Mouse (Mus musculus) inflammation-experienced regulatory T-cells, adult 6 months (primary cell): ENCODE results near the gene Serpinb1b. TPM values are rescaled to one million over a fixed set of nuclear protein-coding genes. Genes with fewer than 3 reads are reported as not detected.

ENCODE experiments used
- ATAC-seq: one replicate; pipeline ENCODE4 v1.8.0; 2017
- polyA plus RNA-seq, 3 experiments: library from polyadenylated mRNA; unstranded; fragments of 100-300 nt; shearing (Covaris generic); gene quantifications; one replicate each; pipeline ENCODE4 v1.2.1; 2017

Serpinb1b gene
- polyA plus RNA-seq, 3 experiments from 2014 or later: 2.6 TPM; not detected in 2

GRCm38 (mm10) chr13:33095575-33095974 is 17.2 kb downstream of the Serpinb1b start:
- ATAC-seq: no peak

- no peak for ATAC-seq
Observed at GRCm38 (mm10) chr13:33105626-33106025, 27.3 kb downstream of the Serpinb1b start.

- ATAC-seq: no peak
Observed at GRCm38 (mm10) chr13:33113054-33113453, 34.7 kb downstream of the Serpinb1b start.

GRCm38 (mm10) chr13:33137717-33138116 is 59.3 kb downstream of the Serpinb1b start:
- ATAC-seq: no peak

GRCm38 (mm10) chr13:33141435-33141834 is 63.1 kb downstream of the Serpinb1b start:
- no peak for ATAC-seq

Other genes starting within 250 kb of the Serpinb1b start
- 10 to 100 TPM; 10.1 to 86.4 (median 28.2) TPM for gene Serpinb1a, start 227.4 kb upstream of the Serpinb1b start, polyA plus RNA-seq
- gene Serpinb1c, start 180.4 kb upstream of the Serpinb1b start, polyA plus RNA-seq: not detected
- gene Serpinb6b, start 113.4 kb upstream of the Serpinb1b start, polyA plus RNA-seq: 100 to 1,000 TPM in 1 of 3 experiments, 10 to 100 TPM in 2; 33.0 to 109 (median 34.2) TPM
- gene Serpinb9, start 75.3 kb upstream of the Serpinb1b start, polyA plus RNA-seq: 10 to 100 TPM; 21.5 to 47.1 (median 22.1) TPM
- under 1 TPM in 1 of 3 experiments, not detected in 2; 0.77 TPM for gene Serpinb9b, start 51.2 kb upstream of the Serpinb1b start, polyA plus RNA-seq
- not detected for gene Serpinb9c, start 81.2 kb downstream of the Serpinb1b start, polyA plus RNA-seq
- not detected for gene Serpinb9d, start 114.4 kb downstream of the Serpinb1b start, polyA plus RNA-seq
- gene Serpinb9e, start 171.0 kb downstream of the Serpinb1b start, polyA plus RNA-seq: not detected
- gene Serpinb9f, start 245.5 kb downstream of the Serpinb1b start, polyA plus RNA-seq: not detected